Mouse (Mus musculus) heart, postnatal 0 days (tissue): ENCODE measurements around the gene Gm4070. TPM values are rescaled to one million over a fixed set of nuclear protein-coding genes. Genes with fewer than 3 reads are reported as not detected.

Experiments
- polyA plus RNA-seq: library from polyadenylated mRNA; unstranded; fragments of >200 nt; fragmentation: Nextera tagmentation; extraction: Ambion mirVana; gene quantifications from 2 replicates; pipeline ENCODE4 v1.2.1, GENCODE M21; 2015
- total RNA-seq: library from RNA; depleted of rRNA; stranded (reverse); fragments of >200 nt; gene quantifications from 2 replicates; pipeline ENCODE4 v1.2.3, GENCODE M21; 2014; ENCODE audit warnings: low replicate concordance; rRNA removed

The Gm4070 gene
- total and polyA plus RNA-seq, 2 experiments from 2014 or later = 1.4 to 55.0 TPM

Other genes with a start within 250 kb of the Gm4070 start
- gene Ilk, start 217.4 kb downstream of the Gm4070 start, total RNA-seq = 228 and 240 TPM in 2 replicates
- gene Ilk, start 217.4 kb downstream of the Gm4070 start, polyA plus RNA-seq = 272 and 276 TPM in 2 replicates
- gene Rrp8, start 216.6 kb downstream of the Gm4070 start, total RNA-seq = 17.9 and 21.8 TPM in 2 replicates
- 15.5 and 17.1 TPM in 2 replicates for gene Rrp8, start 216.6 kb downstream of the Gm4070 start, polyA plus RNA-seq
- gene Taf10, start 209.6 kb downstream of the Gm4070 start, total RNA-seq = 108 and 159 TPM in 2 replicates
- 80.1 and 88.4 TPM in 2 replicates for gene Taf10, start 209.6 kb downstream of the Gm4070 start, polyA plus RNA-seq
- gene Tpp1, start 201.7 kb downstream of the Gm4070 start, total RNA-seq = 89.7 and 99.9 TPM in 2 replicates
- 54.8 and 61.2 TPM in 2 replicates for gene Tpp1, start 201.7 kb downstream of the Gm4070 start, polyA plus RNA-seq
- 19.3 and 27.2 TPM in 2 replicates for gene Dchs1, start 166.3 kb downstream of the Gm4070 start, total RNA-seq
- 1.9 and 2.1 TPM in 2 replicates for gene Dchs1, start 166.3 kb downstream of the Gm4070 start, polyA plus RNA-seq
- 18.6 and 46.1 TPM in 2 replicates for gene Mrpl17, start 142.9 kb downstream of the Gm4070 start, total RNA-seq
- 207 and 217 TPM in 2 replicates for gene Mrpl17, start 142.9 kb downstream of the Gm4070 start, polyA plus RNA-seq